Mouse (Mus musculus) retina, postnatal 7 days (tissue): ENCODE measurements around the gene Cox15.

ENCODE experiments used
- DNase-seq: peaks from one replicate; pipeline ENCODE4 v3.0.0-alpha.2; 2012; ENCODE audit warnings: low read depth, low spot score

The Cox15 gene

GRCm38 (mm10) chr19:43761543-43762256, 8.9 kb upstream of the Cox15 start:
- no peak for DNase-seq

DNA sequence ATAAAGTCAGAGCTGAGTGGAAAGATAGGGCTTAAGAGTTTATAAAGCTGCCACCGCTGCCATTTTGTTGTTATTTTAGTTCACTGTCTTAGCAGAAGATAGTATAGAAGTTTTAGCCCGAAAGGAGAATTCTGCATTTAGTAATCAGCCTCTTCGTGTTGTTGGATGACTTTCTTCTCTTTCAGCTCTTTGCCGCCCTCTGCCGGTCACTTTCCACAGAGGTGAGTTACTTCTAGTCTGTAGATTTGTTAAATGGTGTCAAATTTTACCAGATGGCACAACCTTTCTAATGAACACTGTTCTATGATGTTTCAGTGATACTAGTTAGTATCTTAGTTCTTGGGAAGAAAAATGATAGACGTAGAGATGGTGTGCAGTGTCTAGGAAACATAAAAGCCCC, 7.7 kb upstream of the Cox15 start:
- DNase-seq = peak; percentile 70

- DNase-seq = no peak
These were observed 2.1 kb upstream of the Cox15 start for GRCm38 (mm10) chr19:43754872-43755271.

GRCm38 (mm10) chr19:43754237-43754636, 1.4 kb upstream of the Cox15 start:
- no peak for DNase-seq

GRCm38 (mm10) chr19:43753226-43753835, 531 bp upstream of the Cox15 start:
- no peak for DNase-seq

GRCm38 (mm10) chr19:43750008-43750407, 2.8 kb downstream of the Cox15 start:
- DNase-seq = no peak

GRCm38 (mm10) chr19:43747877-43748276, 4.9 kb downstream of the Cox15 start:
- no peak for DNase-seq

DNA sequence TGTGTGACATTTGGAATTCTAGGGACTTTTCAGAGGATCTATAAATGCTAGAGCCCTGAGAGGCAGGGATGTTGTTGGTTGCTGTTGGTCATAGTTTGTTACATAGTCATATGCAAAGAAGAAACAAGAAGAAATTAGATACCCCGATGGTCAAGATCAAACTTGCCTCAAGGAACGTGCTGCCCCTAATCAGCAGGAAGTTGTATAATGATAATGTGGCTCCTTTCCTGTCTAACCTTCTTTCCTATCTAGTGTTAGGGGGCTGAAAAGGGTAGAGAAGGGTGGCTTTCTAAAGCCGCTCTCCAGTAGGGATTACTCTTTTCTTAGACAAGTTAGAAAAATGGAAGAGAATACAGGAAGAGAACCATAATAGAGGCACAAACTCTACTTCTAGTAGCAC, 7.1 kb downstream of the Cox15 start:
- DNase-seq = no peak

GRCm38 (mm10) chr19:43743401-43743800, 9.4 kb downstream of the Cox15 start:
- no peak for DNase-seq

GRCm38 (mm10) chr19:43738409-43738808, 14.4 kb downstream of the Cox15 start:
- no peak for DNase-seq

- no peak for DNase-seq
These were observed 21.6 kb downstream of the Cox15 start for GRCm38 (mm10) chr19:43731157-43731556.

DNA sequence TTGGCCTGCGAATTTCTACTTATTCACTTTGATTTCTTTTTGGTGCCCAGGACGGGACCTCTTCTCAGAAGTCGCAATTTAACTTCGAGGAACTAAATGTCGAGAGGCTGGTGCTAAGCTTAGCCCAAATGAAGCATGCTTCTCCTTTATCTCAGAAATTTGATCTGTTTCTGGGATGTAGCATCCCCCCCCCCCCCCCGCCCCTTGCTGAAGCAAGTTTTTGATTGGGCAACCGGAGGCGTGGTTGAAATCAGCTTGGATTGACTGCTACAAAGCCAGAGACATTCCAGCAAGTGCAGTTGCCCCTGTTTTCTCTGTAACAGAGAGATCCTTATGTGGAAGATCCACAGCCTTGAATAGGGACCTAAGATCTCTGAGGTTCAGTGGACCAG, 22.8 kb downstream of the Cox15 start:
- no peak for DNase-seq

GRCm38 (mm10) chr19:43729296-43730036, 23.3 kb downstream of the Cox15 start:
- no peak for DNase-seq

- no peak for DNase-seq
These were observed 26.2 kb downstream of the Cox15 start for GRCm38 (mm10) chr19:43726510-43727146.

DNA sequence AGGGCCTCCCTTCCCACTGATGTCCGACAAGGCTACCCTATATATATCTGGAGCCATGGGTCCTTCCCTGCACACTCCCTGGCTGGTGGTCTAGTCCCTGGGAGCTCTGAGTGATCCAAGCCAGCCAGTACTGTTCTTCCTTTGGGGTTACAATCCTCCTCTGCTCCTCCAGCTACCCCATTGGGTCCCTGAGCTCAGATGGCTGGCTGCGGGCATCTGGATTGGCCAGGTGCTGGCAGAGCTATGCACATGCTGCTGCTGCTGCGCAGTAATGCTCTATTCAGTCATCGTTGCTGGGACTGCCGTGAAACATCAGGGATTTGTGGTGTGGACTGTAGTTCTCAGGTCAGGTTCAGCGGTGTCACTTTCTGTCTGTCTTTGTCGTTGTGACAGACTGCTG, 28.0 kb downstream of the Cox15 start:
- no peak for DNase-seq

GRCm38 (mm10) chr19:43724194-43724593, 28.6 kb downstream of the Cox15 start:
- DNase-seq = no peak

GRCm38 (mm10) chr19:43723501-43723900, 29.3 kb downstream of the Cox15 start:
- no peak for DNase-seq

GRCm38 (mm10) chr19:43722891-43723290, 29.9 kb downstream of the Cox15 start:
- DNase-seq = no peak

- no peak for DNase-seq
These were observed 32.7 kb downstream of the Cox15 start for GRCm38 (mm10) chr19:43720061-43720460.

DNA sequence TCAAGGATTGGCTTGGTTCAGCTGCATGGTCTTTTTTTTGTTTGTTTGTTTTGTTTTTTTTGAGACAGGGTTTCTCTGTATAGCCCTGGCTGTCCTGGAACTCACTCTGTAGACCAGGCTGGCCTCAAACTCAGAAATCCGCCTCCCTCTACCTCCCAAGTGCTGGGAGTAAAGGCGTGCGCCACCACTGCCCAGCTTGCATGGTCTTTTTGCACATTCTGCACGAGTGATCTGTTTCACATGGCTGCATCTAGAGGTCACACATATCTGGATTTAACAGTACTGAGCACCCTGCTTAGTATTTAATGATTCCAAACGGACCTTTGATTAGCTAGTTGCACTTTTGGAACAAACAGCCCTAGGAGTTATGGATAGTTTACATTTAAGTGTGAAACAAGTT, 40.8 kb downstream of the Cox15 start:
- DNase-seq = no peak

GRCm38 (mm10) chr19:43711159-43711916, 41.5 kb downstream of the Cox15 start:
- DNase-seq = no peak

DNA sequence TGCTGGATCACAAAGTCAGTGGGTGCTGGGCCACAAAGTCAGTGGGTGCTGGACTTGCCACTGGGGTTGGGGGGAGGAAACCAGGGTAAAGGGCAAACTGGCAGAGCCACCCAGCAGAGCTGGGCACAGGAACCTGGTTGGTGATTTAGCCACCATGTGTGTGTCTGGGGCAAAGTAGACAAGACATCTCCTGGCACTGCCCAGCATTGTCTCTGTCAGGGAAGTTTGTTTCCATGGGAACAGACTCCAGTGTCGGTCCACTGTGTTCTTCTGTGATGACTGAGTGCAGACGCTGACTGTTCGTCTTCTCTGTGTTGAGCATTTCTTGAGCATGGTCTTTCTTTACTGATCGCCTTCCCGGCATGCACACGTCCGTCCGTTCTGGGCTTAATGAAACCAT, 43.5 kb downstream of the Cox15 start:
- DNase-seq = no peak
